Mouse (Mus musculus): ENCODE measurements at regions not wholly inside any gene's neighbourhood (a gene's known extent, or its start where the extent isn't known, plus 50 kb on each side); places are given as distances from the start of the nearest gene placed in this dataset.
A peak's percentile ranks its signal among the peaks of the same experiment; 100 is the strongest.

DNA sequence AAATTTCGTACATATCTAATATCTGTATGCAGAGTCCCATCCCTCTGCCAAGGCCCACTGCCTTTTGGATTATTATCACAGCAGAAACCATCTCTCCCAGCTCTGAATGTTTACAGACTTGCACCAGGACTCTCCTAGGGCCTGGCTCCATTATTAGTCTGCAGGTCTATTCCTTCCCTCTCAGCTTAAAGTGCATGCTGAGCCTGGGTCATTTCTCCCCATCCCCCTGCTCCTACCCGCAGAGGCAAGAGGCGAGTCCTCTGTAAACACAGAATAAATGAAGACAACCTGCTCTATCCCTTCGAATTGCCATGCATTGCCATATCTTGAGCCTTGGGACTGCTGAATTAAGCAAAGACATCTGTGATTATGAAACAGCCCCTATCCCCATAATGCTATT, 362.6 kb upstream of the Cdh11 start:
- Histone ChIP-seq H3K9me3 (no peaks in the 10 kb centered on the region), H3K4me3 (no peak overlapping the region), H3K36me3 (no peaks in the 10 kb centered on the region), H3K27me3 (no peaks in the 10 kb centered on the region), H3K27ac (replicated peaks) (0 out of 2 replicates have a peak overlapping the region, but pooled peaks have one; percentile 25), H3K4me2 (replicated peaks) (no peak overlapping the region), H3K9ac (replicated peaks) (no peak overlapping the region), H3K4me1 (peaks cover 8% of the 10 kb centered on the region)
- ATAC-seq (ENCODE audit: low FRiP score, low read depth), result no peak
- 29% methylated on average over 4 of the region's 4 CpGs for WGBS

DNA sequence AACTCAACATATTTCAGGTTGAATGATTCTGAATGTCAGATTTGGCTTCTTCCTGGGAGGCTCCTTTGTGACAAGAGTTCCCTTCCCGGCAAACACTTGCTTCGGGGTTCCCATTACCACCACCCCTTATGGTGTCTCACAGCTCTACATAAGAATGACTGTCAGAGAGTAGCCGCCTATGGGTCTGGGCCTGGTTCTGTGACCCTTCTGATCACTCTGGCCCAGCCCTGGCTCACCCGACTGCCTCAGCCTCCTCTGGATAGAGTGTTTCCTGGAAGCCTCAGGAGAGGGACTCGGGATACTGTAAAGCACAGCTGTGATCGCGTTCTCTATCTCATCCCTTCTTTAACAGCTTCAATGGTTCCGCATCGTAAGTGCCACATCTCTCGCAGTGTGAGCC, 363.0 kb upstream of the Cdh11 start:
- 38% methylated on average over 10 of the region's 10 CpGs for WGBS
- ATAC-seq (ENCODE audit: low FRiP score, low read depth), result peak; percentile 52; the same call in 1 of the 2 replicates

DNA sequence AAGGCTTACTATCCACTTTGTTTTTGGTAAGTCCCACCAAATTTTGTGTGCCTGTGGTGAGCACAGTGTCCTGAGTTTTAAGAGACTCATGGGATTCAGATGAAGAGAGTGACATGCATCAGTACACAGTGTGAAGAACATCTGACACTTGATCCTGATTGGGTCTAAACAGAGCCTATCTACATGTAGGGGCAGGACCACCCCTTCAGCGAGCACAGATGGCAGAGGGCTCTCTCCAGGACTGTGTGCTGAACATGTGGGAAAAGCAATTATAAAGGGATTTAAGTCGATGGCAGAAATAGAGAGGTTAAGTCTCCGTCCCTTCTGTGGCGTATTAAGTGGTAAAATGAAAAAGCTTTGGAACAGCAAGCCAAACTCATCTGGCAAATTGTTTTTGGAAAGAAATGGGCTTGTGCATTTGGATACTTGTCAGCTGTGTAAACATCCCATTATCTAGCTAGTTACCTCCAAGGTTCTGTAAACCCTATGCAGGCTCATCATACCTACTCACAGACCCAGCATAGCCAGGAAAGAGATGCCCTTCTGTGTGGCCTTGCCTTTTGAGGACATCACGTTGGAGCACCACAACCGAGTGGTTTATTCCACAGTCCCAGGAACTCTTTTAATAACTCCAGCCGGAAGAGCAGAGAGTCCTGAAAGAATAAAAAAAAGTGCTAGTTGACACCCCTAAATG, 381.3 kb upstream of the Cdh11 start:
- Histone ChIP-seq H3K27ac (replicated peaks) (no peak overlapping the region), H3K9ac (replicated peaks) (no peak overlapping the region), H3K36me3 (no peaks in the 10 kb centered on the region), H3K4me1 (no peaks in the 10 kb centered on the region), H3K27me3 (no peaks in the 10 kb centered on the region), H3K9me3 (no peaks in the 10 kb centered on the region), H3K4me3 (no peak overlapping the region), H3K4me2 (replicated peaks) (no peak overlapping the region)
- 48% methylated on average over 7 of the region's 7 CpGs for WGBS
- ATAC-seq (ENCODE audit: low FRiP score, low read depth), result peak; percentile 83

More for the DNA sequence above, 363.0 kb upstream of the Cdh11 start:
- Histone ChIP-seq H3K4me3 (no peak overlapping the region), H3K4me2 (replicated peaks) (no peak overlapping the region), H3K4me1 (peaks cover 8% of the 10 kb centered on the region), H3K36me3 (no peaks in the 10 kb centered on the region), H3K9ac (replicated peaks) (no peak overlapping the region), H3K27me3 (no peaks in the 10 kb centered on the region), H3K27ac (replicated peaks) (0 out of 2 replicates have a peak overlapping the region, but pooled peaks have one; percentile 25), H3K9me3 (no peaks in the 10 kb centered on the region)

- 79% methylated on average over 3 of the region's 3 CpGs for WGBS
- Histone ChIP-seq H3K36me3 (no peaks in the 10 kb centered on the region), H3K9me3 (no peaks in the 10 kb centered on the region), H3K27me3 (no peaks in the 10 kb centered on the region), H3K4me2 (replicated peaks) (no peak overlapping the region), H3K4me3 (no peak overlapping the region), H3K9ac (replicated peaks) (no peak overlapping the region), H3K4me1 (no peaks in the 10 kb centered on the region), H3K27ac (replicated peaks) (no peak overlapping the region)
- ATAC-seq (ENCODE audit: low FRiP score, low read depth), result no peak
Measured at GRCm38 (mm10) chr8:103173313-103173712, 387.9 kb upstream of the Cdh11 start.

- H3K9me3 ChIP-seq, result no peaks in the 10 kb centered on the region
- WGBS, result 71% methylated on average over 5 of the region's 5 CpGs
- H3K27ac ChIP-seq (replicated peaks), result no peak overlapping the region
- H3K36me3 ChIP-seq, result no peaks in the 10 kb centered on the region
- no peak overlapping the region for H3K4me2 ChIP-seq (replicated peaks)
- ATAC-seq (ENCODE audit: low FRiP score, low read depth), result no peak
- no peak overlapping the region for H3K4me3 ChIP-seq
- no peaks in the 10 kb centered on the region for H3K27me3 ChIP-seq
- no peaks in the 10 kb centered on the region for H3K4me1 ChIP-seq
- H3K9ac ChIP-seq (replicated peaks), result no peak overlapping the region
Measured at GRCm38 (mm10) chr8:103173803-103174429, 388.5 kb upstream of the Cdh11 start.

- H3K4me1 ChIP-seq, result no peaks in the 10 kb centered on the region
- no peak overlapping the region for H3K4me3 ChIP-seq
- H3K27me3 ChIP-seq, result no peaks in the 10 kb centered on the region
- H3K27ac ChIP-seq (replicated peaks), result no peak overlapping the region
- no peaks in the 10 kb centered on the region for H3K9me3 ChIP-seq
- H3K4me2 ChIP-seq (replicated peaks), result no peak overlapping the region
- no peak for ATAC-seq (ENCODE audit: low FRiP score, low read depth)
- H3K9ac ChIP-seq (replicated peaks), result no peak overlapping the region
- no peaks in the 10 kb centered on the region for H3K36me3 ChIP-seq
Measured at GRCm38 (mm10) chr8:103180661-103181060, 395.2 kb upstream of the Cdh11 start.

GRCm38 (mm10) chr8:103188720-103189498, 403.5 kb upstream of the Cdh11 start:
- ATAC-seq (ENCODE audit: low FRiP score, low read depth), result no peak; the same call in 1 of the 2 replicates
- no peak overlapping the region for H3K9ac ChIP-seq (replicated peaks)
- H3K27me3 ChIP-seq, result no peaks in the 10 kb centered on the region
- H3K4me1 ChIP-seq, result peaks cover 4% of the 10 kb centered on the region; the same call in 1 of the 2 replicates
- no peak overlapping the region for H3K4me3 ChIP-seq
- no peak overlapping the region for H3K27ac ChIP-seq (replicated peaks)
- no peaks in the 10 kb centered on the region for H3K9me3 ChIP-seq
- no peaks in the 10 kb centered on the region for H3K36me3 ChIP-seq
- whole genome bisulfite sequencing, result 60% methylated on average over 8 of the region's 8 CpGs
- H3K4me2 ChIP-seq (replicated peaks), result no peak overlapping the region

DNA sequence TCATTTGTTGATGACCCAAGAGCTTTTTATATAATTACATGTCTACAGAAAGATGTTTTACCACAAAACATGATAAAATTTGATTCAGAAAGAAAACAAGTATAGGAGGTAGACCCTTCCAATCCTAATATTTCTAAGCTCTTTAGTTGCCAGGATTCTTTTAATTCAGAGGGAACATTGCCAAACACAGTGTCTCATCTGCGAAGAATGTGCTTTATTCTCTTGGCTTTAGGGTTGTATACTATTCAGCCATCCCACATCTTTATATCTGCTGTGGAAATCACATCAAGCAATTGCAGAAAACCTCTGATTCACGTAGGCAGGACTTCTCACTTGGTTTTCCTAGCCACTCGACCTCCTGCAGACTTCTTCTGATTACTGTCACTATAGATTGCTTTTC, 412.8 kb upstream of the Cdh11 start:
- H3K36me3 ChIP-seq, result no peaks in the 10 kb centered on the region
- WGBS, result 85% methylated on average over 3 of the region's 3 CpGs
- no peaks in the 10 kb centered on the region for H3K9me3 ChIP-seq
- H3K27ac ChIP-seq (replicated peaks), result no peak overlapping the region
- no peak overlapping the region for H3K4me3 ChIP-seq
- no peak for ATAC-seq (ENCODE audit: low FRiP score, low read depth)
- H3K4me2 ChIP-seq (replicated peaks), result no peak overlapping the region
- no peaks in the 10 kb centered on the region for H3K27me3 ChIP-seq
- H3K9ac ChIP-seq (replicated peaks), result no peak overlapping the region
- no peaks in the 10 kb centered on the region for H3K4me1 ChIP-seq

- H3K4me1 ChIP-seq, result no peaks in the 10 kb centered on the region
- H3K27ac ChIP-seq (replicated peaks), result no peak overlapping the region
- WGBS, result 74% methylated on average over 11 of the region's 11 CpGs
- no peak overlapping the region for H3K4me2 ChIP-seq (replicated peaks)
- H3K9ac ChIP-seq (replicated peaks), result no peak overlapping the region
- H3K36me3 ChIP-seq, result no peaks in the 10 kb centered on the region
- no peaks in the 10 kb centered on the region for H3K9me3 ChIP-seq
- H3K27me3 ChIP-seq, result no peaks in the 10 kb centered on the region
- H3K4me3 ChIP-seq, result no peak overlapping the region
- ATAC-seq (ENCODE audit: low FRiP score, low read depth), result peak; percentile 34; the same call in 1 of the 2 replicates
Measured at GRCm38 (mm10) chr8:103199696-103200615, 414.5 kb upstream of the Cdh11 start.

DNA sequence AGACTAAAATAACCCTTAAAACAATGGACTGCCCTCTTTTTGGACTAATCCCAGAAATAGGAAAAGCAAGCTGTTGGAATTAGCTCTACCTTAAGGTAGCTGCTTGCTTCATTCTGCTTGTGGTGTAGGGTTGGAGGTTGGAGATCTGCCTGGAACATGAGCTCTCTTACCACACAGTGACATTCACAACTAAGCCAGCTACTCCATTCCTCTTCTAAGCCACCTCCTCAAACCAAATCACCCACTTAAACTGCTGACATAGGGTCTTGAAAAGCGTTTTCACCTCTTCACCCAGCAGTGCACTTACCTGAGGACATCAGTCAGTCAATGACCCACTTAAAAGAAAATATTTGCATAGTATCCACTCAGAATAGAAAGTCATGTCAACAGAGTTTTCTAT, 418.3 kb upstream of the Cdh11 start:
- no peaks in the 10 kb centered on the region for H3K9me3 ChIP-seq
- no peak overlapping the region for H3K4me3 ChIP-seq
- WGBS, result 79% methylated on average over 1 of the region's 1 CpGs
- H3K27me3 ChIP-seq, result no peaks in the 10 kb centered on the region
- no peak overlapping the region for H3K4me2 ChIP-seq (replicated peaks)
- H3K36me3 ChIP-seq, result no peaks in the 10 kb centered on the region
- no peak overlapping the region for H3K9ac ChIP-seq (replicated peaks)
- ATAC-seq (ENCODE audit: low FRiP score, low read depth), result no peak
- H3K27ac ChIP-seq (replicated peaks), result no peak overlapping the region
- no peaks in the 10 kb centered on the region for H3K4me1 ChIP-seq

- H3K4me1 ChIP-seq, result no peaks in the 10 kb centered on the region
- H3K4me2 ChIP-seq (replicated peaks), result no peak overlapping the region
- no peak overlapping the region for H3K27ac ChIP-seq (replicated peaks)
- no peaks in the 10 kb centered on the region for H3K27me3 ChIP-seq
- H3K9ac ChIP-seq (replicated peaks), result no peak overlapping the region
- H3K4me3 ChIP-seq, result no peak overlapping the region
- ATAC-seq (ENCODE audit: low FRiP score, low read depth), result no peak
- H3K9me3 ChIP-seq, result no peaks in the 10 kb centered on the region
- WGBS, result 80% methylated on average over 2 of the region's 2 CpGs
- no peaks in the 10 kb centered on the region for H3K36me3 ChIP-seq
Measured at GRCm38 (mm10) chr8:103214606-103215005, 429.2 kb upstream of the Cdh11 start.
